Mouse (Mus musculus) embryo, embryonic 11.5 days (tissue): ENCODE results near the gene Unc93a2.
"Not testable (repeated sequence)": the region's sequence is repeated elsewhere in the genome, so short reads cannot be mapped to it uniquely, and the experiment has no call there.

Experiments
- DNase-seq: peaks from one replicate; pipeline ENCODE4 v3.0.0-alpha.2; 2012; ENCODE audit warnings: low read depth, low spot score

The Unc93a2 gene

DNA sequence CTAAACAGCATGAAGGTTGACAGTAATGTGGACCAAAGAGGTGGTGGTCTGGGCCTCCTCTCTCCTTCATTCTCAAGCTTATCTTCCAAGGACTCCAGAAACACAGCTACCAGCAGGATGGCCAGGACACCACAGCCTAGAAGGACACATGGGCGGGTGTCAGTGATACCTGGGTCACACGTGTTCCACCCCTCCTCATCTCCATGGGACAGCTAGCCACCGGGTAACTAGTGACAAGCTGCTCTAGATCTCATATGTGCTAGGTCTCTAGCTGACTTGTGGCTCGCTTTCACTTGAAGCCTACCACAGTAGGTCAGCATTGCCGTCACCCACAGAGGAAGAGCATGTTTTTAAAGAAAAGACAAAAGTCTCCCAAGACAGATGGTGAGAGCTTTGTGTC is 13.4 kb downstream of the Unc93a2 start, which contains the start of gene Gm49630:
Gene Gm49630 (minus strand): TSS at position 101 of the 400 bp plus-strand sequence.
- not testable (repeated sequence) for DNase-seq

DNA sequence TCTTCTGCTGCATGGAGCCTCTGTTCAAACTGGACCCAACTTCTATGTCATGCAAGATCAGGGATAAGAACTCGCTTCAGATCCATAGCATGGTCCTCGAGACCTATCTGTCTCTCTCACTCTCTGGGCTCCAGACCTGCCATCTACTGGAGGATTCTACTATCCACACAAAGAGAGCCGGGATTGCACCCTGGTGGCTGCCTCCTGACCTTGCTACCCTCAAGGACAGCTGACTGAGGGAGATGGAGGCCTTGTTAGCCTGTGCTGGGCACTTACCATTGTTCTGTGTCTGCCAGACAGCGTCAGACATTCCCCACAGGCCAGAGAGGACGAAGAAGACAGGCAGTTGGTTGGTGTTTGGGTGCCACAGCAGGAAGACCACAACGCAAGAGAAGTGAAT is 15.9 kb downstream of the Unc93a2 start:
- not testable (repeated sequence) for DNase-seq

DNA sequence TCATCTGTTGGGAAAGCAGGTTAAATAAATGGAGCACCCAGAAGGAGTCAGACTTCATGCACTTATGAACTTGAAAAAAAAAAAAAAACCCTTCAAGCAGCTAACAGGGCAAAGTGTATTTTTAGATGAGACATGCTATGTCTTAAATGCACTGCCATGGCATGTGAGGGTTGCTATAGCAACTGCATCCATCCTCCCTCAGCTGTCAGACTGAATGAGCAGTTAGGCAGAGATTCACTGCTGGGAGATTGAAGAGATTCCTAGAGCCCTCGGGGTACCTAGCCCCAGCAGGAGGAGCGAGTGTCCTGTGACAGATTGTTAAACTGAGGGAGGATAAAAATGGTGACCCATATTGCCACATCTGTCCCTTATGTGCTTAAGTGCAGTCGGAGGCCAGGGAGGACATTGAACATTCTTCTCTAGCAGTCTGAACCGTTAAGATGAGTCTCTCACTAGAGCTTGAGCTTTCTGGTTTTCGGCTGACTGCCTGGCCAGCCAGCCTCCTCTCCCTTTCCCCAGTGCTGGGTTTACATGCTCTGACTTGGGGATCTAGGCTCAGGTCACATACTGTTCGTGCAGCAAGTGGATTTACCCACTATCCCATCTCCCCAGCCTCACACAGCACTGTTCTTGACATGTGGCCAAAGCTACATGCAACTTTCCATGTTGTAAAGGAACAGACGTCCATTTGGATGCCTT is 18.4 kb downstream of the Unc93a2 start:
- DNase-seq = not testable (repeated sequence)

DNA sequence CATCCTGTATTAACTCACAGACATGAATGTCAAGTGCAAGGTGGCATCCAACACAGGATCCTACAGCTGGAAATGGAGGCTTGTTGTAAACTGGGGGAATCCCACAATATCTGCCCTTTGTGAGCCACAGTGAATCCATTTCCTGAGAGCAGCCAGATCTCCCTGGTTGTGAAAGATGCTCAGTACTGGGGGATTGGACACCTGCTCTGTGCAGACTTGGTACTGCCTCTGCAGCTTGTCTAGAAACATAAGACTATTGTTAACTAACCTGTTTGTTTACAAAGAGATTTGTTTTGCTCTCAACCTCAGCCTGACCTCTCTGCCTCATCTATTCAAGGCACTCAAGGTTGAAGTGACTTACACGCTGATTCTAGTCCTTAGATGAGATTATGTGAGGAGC is 19.0 kb downstream of the Unc93a2 start:
- DNase-seq = not testable (repeated sequence)

DNA sequence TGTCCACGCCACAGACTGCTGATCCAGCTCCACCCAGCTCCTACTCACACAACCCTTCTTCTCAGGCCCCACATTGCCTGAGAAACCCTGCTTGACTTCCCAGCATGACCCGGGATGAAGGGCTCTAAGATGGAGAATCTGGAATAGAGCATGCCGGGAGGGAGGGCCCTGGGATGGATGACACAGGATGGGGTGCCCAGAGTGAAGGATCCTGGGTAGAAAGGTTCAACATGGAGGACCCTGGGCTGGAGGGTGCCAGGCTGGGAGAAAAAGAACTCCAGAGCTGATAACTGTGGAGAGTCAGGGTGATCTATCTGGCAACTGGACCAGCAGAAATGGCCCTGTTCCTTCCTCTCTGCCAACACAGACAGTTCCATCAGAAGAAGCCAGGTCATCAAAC is 19.6 kb downstream of the Unc93a2 start:
- not testable (repeated sequence) for DNase-seq

DNA sequence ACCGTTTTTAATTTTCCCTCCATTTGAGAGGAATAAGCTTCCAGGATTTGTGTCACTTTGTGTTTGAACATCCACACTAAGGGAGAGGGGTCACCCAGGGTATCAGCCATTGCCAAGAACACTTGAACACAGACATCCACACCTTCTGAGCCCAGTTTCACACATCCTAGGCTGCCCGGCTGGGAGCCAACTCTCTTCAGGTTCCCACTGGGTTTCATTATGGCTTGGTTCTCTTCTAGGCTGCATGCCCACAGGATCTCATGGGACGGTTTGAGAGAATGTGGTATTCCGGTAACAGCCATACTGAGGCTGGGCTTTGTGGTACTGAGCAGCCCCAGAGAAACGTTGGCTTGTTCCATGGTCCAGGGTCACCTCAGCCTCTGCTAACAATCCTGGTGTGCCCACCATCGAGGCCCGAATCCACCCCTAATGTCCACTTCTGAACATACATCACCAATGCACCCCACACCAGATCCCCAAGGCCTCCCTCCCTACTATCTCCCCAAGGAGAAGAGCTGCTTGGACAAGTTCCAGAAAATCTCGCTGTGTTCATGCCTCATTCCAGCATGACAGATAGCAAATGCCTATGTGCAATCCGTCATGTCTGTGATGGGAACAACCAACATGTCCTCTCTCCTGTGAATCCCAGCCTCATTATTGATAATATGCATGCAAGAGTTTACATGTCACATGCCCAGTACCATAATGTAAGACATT is 24.4 kb downstream of the Unc93a2 start:
- not testable (repeated sequence) for DNase-seq

DNA sequence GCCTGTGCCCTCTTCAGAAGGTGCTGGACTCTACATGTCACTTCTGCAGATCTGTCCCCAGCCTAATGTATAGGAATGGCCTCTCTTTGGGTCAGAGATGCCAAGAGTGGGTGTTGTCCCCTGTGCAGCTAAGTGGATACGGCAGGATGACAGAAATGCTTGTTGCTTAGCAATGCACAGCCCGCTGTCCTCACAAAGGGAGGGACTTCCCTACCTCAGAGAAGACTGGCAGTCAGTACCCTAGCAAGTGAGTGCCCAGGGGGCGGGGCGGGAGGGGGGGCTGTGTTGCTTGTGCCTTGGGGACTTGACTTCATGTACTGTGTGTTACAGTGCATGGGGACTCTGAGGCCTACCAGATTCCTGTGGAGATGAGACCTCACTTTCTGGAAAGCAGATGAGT is 25.5 kb downstream of the Unc93a2 start:
- not testable (repeated sequence) for DNase-seq

DNA sequence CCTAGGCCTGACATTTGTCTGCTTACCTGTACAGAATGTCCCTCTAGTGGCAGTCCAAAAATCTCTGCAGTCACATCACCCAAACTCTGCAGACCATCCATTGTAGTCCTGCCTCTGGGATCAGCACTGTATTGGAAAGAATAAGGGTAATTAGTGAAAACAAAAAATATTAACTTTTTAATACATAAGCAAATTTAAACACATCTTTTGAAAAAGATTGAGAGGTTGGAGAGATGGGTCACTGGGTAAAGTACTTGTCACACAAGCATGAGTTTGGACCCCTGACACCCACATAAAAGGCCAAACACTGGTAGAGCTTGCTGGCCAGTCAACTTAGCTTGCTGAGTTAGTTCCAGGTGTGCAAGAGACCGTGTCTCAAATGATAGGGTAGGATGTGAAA is 32.7 kb downstream of the Unc93a2 start, which contains the start of gene Ttll2:
Gene Ttll2 (minus strand): TSS at position 101 of the 400 bp plus-strand sequence.
- not testable (repeated sequence) for DNase-seq

DNA sequence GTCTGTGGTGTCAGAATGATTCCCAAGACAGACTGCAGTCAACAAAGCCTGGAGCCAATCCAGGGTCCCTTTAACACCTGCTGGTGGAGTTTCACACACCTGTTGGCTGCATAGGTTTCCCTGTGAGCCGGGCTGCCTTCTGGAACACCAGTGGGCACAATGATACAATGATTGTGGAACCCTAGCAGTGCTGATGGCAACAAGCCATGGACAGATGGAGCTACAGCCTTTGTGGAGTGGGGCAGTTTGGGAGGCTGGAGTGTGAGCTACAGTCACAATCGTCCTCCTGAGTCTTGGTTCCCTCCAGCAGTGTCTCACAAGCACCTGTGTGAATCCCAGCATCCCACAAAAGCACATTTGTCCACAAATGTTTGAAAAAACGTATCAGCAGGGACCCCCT is 36.5 kb downstream of the Unc93a2 start:
- not testable (repeated sequence) for DNase-seq

DNA sequence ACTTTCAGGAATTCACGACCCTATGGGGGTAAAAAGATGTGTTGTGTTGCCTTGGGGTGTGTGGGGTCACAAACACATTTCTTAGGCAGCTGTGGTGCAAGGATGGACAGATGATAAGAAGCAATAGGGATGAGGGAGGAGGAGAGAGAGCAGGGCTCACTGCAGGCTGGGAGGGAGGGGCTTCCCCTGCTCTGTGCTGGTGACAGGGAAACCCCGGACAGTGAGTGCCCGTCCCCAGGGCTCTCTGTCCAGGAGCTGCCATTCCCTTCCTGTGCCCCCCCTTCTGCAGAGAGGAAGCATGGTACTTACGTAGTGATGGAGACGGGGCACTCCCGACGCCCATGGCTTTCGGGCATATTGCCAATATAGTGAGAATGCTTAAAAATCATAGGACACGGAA is 47.9 kb downstream of the Unc93a2 start:
- not testable (repeated sequence) for DNase-seq

DNA sequence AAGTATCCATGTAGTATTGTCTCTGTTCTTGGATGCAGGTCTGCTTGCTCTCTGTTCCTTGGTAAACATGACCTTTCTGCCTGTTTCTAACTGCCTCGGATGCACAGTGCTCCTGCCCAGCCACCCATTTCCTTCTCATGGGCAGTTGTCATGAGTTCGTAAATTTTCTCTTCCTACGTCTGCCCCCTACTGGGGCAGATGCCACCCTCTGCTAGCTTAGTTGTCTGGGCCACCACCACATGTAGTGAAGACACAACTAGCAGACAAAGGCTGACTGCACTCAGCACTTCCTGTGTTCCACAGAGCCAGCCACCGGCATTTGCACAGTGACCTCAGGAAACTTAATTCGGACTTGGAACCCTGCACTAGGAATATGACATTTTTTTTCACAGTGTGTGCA is 52.5 kb downstream of the Unc93a2 start:
- DNase-seq = not testable (repeated sequence)

DNA sequence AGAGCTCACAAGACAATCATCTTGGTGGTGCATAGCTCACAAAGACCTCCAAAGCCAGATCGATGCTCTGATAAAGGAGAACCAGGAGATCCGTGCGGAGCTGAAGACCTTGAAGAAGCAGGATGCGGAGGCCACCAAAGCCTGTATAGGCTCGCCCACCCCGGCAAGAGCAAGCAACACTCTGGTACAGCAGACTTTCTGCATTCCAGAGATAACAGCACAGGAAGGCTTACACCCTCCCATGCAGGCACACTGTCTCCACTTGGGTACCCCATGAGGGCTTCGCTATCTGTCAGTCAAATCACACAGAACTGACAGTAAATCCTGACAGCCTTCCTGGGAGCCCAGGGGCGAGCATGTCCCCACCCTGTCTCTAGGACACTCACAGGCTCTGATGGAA is 58.8 kb downstream of the Unc93a2 start:
- not testable (repeated sequence) for DNase-seq

DNA sequence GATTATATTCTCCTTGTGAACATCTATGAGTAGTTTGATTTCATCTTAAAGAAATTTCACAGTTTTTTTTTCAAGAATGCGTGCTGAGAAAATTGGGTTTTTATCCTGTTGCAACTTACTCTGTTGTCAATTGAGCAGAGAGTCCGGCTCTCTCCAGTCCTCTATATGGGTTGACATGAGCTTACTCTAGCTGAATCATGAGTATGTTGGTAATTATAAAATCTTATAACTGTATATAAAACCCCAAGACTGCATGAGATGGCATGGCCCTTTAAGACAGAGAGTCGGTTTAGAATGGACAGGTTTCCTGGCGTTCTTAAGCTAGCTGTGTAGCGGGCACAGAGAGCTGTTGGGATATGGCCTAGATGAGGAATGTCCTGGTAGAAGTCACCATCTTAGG is 60.9 kb downstream of the Unc93a2 start, which contains the start of gene Tcp10a:
Gene Tcp10a (plus strand): TSS at position 301 of the 400 bp plus-strand sequence.
- not testable (repeated sequence) for DNase-seq

DNA sequence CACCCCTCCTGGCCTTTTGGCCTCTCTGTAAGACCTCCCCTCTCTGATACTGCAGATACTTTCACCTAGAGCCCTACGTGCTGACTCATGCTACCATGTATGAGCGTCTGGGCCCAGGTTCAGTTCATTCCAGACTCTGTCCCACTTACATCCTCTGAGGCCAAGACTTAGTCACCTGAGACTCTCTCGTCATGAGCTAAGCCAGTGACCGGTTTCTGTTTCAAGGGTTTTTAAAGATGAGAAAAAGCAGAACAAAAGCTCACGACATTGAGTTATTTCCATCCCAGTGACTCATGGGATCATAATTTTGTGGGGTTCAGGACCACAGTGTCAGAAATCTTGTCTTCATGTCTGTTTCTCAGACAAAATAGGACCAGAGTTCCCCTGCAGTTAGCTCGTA is 65.5 kb downstream of the Unc93a2 start:
- DNase-seq = not testable (repeated sequence)

DNA sequence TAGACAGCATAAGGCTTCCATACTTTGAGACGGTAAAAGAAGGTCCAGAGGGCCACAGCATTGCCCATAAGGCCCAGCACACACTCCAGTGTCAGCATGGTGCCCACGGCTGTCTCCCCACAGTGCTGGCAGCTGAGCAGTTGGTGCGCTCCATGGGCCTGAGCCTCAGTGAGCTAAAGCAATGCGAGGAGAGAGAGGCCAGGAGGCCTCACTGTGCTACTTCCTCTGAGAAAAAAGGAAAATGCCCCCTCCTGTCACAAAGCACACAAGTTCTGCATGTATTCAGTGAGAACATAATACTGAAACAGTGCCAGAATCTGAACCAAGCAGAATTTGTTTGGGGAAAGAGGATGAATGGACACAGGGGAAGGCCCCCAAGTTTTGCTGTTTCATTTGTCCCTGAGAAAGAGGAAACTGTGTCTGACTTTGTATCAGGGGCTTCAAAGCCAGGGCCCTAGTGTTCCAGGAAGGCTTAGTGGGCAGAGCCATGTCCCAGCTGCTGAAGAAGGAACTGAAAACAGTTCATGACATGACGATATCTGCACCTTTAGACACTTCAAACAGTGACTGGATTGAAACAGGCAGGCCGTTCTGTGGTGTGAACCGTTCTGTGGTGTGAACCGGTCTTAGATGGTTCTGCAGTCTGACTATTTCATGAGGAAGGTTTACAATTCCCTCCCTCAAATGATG is 69.4 kb downstream of the Unc93a2 start:
- not testable (repeated sequence) for DNase-seq
